Mouse (Mus musculus) testis, adult 2 months (tissue): ENCODE data around the gene Magel2.

Experiments
- CTCF ChIP-seq: fragments of 200-500 bp; IDR thresholded peaks from 2 replicates; pipeline ENCODE4 v1.5.1; 2012; ENCODE audit warnings: low read depth, mild to moderate bottlenecking, inconsistent platforms, low read length, moderate library complexity; ENCODE audit not compliant: control insufficient read depth, insufficient read depth, insufficient replicate concordance
- POLR2A ChIP-seq: fragments of 200-500 bp; IDR thresholded peaks from 2 replicates; pipeline ENCODE4 v1.6.1; 2012; ENCODE audit warnings: low read depth, mild to moderate bottlenecking, inconsistent platforms, low read length, moderate library complexity; ENCODE audit not compliant: control insufficient read depth

GRCm38 (mm10) chr7:62415222-62415621 is 38.4 kb downstream of the Magel2 start:
- TF ChIP-seq CTCF, result no peak
- no peak for TF ChIP-seq POLR2A
